7 mouse cellular contexts compared by ENCODE assay signal in genomic region chr17:56425584-56425914, GRCm38 (mm10). TPM values are rescaled to one million over a fixed set of nuclear protein-coding genes. Genes with fewer than 3 reads are reported as not detected.
DNase-seq lines count a peak whose midpoint lies in the region; ATAC-seq and TF ChIP-seq lines count a peak whose summit lies in the region.

No protein-coding gene starts in this region.

- peak; percentile 67 for ATAC-seq in embryonic facial prominence, embryonic 11.5 days (replicated peaks; ENCODE audit: insufficient number of reproducible peaks, low FRiP score, low TSS enrichment, low read depth)

- TF ChIP-seq CTCF in bone marrow macrophage, adult 2 months (IDR thresholded peaks at IDR 0.05; ENCODE audit: low read depth, low read length), result no peak
- peak; percentile 79 for TF ChIP-seq CTCF in liver, adult 2 months (IDR thresholded peaks at IDR 0.05; ENCODE audit: low read depth, low read length)

- peaks cover 23% of the 10 kb centered on the region for H3K36me3 ChIP-seq in embryonic facial prominence, embryonic 11.5 days (replicated peaks; ENCODE audit: control insufficient read depth, insufficient read depth, low read depth, low read length)
- peaks cover 68% of the 10 kb centered on the region for H3K36me3 ChIP-seq in heart, embryonic 10.5 days
- no peaks in the 10 kb centered on the region for H3K36me3 ChIP-seq in liver, adult 2 months (ENCODE audit: control insufficient read depth, insufficient read depth, low read length)

- no peaks in the 10 kb centered on the region for H3K9me3 ChIP-seq in embryonic facial prominence, embryonic 11.5 days (replicated peaks; ENCODE audit: control insufficient read depth, low read length)
- H3K9me3 ChIP-seq in heart, embryonic 10.5 days, result no peaks in the 10 kb centered on the region

- H3K4me3 ChIP-seq in bone marrow macrophage, adult 2 months (ENCODE audit: insufficient read depth, low read length), result 0 out of 2 replicates have a peak overlapping the region, but pooled peaks have one; percentile 24
- H3K4me3 ChIP-seq in embryonic facial prominence, embryonic 11.5 days (ENCODE audit: low read depth, low read length), result peak overlapping the region; percentile 39
- H3K4me3 ChIP-seq in heart, embryonic 10.5 days, result peak overlapping the region; percentile 71
- H3K4me3 ChIP-seq in liver, adult 2 months (ENCODE audit: insufficient read depth, low read depth, low read length), result peak overlapping the region; percentile 42; the same call in 1 of the 2 replicates

- peak; percentile 85 for DNase-seq in embryonic facial prominence, embryonic 11.5 days (ENCODE audit: low spot score)
- no peak for DNase-seq in heart, embryonic 10.5 days (ENCODE audit: low spot score)
- peak; percentile 58 for DNase-seq in kidney, adult 9 months
- no peak for DNase-seq in liver, adult 2 months (ENCODE audit: extremely low read depth, low read depth, low spot score)
- peak; percentile 42 to 69 for DNase-seq in monocyte, adult 2 months (ENCODE audit: low read depth in 1 of 2, low spot score in 2 of 2)
- DNase-seq in spleen, postnatal 10 days (ENCODE audit: low spot score in 2 of 2), result peak; percentile 74 to 87

- 0 out of 2 replicates have a peak, but pooled peaks cover 3% of the 10 kb centered on the region for H3K4me1 ChIP-seq in bone marrow macrophage, adult 2 months (ENCODE audit: control insufficient read depth, insufficient read depth, low read length)
- no peaks in the 10 kb centered on the region; the same call in 1 of the 2 replicates for H3K4me1 ChIP-seq in embryonic facial prominence, embryonic 11.5 days (ENCODE audit: control insufficient read depth, insufficient read depth, low read length)
- peaks cover 17% of the 10 kb centered on the region for H3K4me1 ChIP-seq in heart, embryonic 10.5 days
- no peaks in the 10 kb centered on the region for H3K4me1 ChIP-seq in liver, adult 2 months (ENCODE audit: control insufficient read depth, insufficient read depth, low read length)

- 1% methylated on average over 47 of the region's 47 CpGs for WGBS in embryonic facial prominence, embryonic 11.5 days
- WGBS in heart, embryonic 10.5 days, result under 1% methylated on average over 47 of the region's 47 CpGs
- WGBS in liver, adult 2 months, result 10% methylated on average over 45 of the region's 47 CpGs

- H3K9ac ChIP-seq in embryonic facial prominence, embryonic 11.5 days (replicated peaks; ENCODE audit: low read length), result peak overlapping the region; percentile 74
- H3K9ac ChIP-seq in liver, adult 2 months (ENCODE audit: low read depth, low read length), result peak overlapping the region; percentile 46; the same call in 1 of the 2 replicates

- no peak for TF ChIP-seq POLR2A in bone marrow macrophage, adult 2 months (IDR thresholded peaks at IDR 0.05; ENCODE audit: borderline replicate concordance, low read depth, low read length)
- no peak for TF ChIP-seq POLR2A in liver, adult 2 months (IDR thresholded peaks at IDR 0.05; ENCODE audit: extremely low read depth, insufficient read depth, low read length)

- H3K27ac ChIP-seq in bone marrow macrophage, adult 2 months (ENCODE audit: insufficient read depth, low read depth, low read length), result no peak overlapping the region
- H3K27ac ChIP-seq in embryonic facial prominence, embryonic 11.5 days (replicated peaks; ENCODE audit: low read depth, low read length), result peak overlapping the region; percentile 59
- peak overlapping the region; percentile 84 for H3K27ac ChIP-seq in heart, embryonic 10.5 days
- no peak overlapping the region for H3K27ac ChIP-seq in liver, adult 2 months (replicated peaks; ENCODE audit: insufficient read depth, low read depth, low read length)

- peak overlapping the region; percentile 94 for H3K4me2 ChIP-seq in embryonic facial prominence, embryonic 11.5 days (ENCODE audit: low read depth, low read length)

- no peaks in the 10 kb centered on the region for H3K79me2 ChIP-seq in liver, adult 2 months (ENCODE audit: control insufficient read depth, insufficient read depth, low read length)

- no peaks in the 10 kb centered on the region for H3K27me3 ChIP-seq in embryonic facial prominence, embryonic 11.5 days (ENCODE audit: control insufficient read depth, insufficient read depth, low read length)
- peaks cover 29% of the 10 kb centered on the region for H3K27me3 ChIP-seq in heart, embryonic 10.5 days (ENCODE audit: insufficient read depth, poor library complexity, severe bottlenecking)
- peaks cover 10% of the 10 kb centered on the region for H3K27me3 ChIP-seq in liver, adult 2 months (ENCODE audit: control insufficient read depth, insufficient read depth, low read length)

RNA-seq across cellular contexts. Expression of gene Ptprs, which starts 50.7 kb away (rescaled TPM):
- polyA plus RNA-seq in bone marrow macrophage, adult 2 months (2012; ENCODE audit: insufficient read depth, insufficient read length, missing spikeins), result 75.2 and 77.2 TPM in 2 replicates
- polyA plus RNA-seq in embryonic facial prominence, embryonic 11.5 days (2014; fragmentation: Nextera tagmentation; extraction: Ambion mirVana), result 80.1 and 81.5 TPM in 2 replicates
- polyA plus RNA-seq in heart, embryonic 10.5 days (2016; fragmentation: Nextera tagmentation; extraction: Ambion mirVana), result 50.4 and 73.5 TPM in 2 replicates
- 4.4 and 6.0 TPM in 2 replicates for total RNA-seq in liver, adult 2 months (2014; rRNA removed)
- 7.5 and 10.2 TPM in 2 replicates for polyA plus RNA-seq in liver, adult 2 months (2012; rRNA removed)

Comparison
In these comparisons a context has a peak if more than half of its experiments do, and no peak if none do; other contexts are left out.
1. H3K27ac ChIP-seq: peak in embryonic facial prominence, embryonic 11.5 days (single experiment) and heart, embryonic 10.5 days (single experiment); none in bone marrow macrophage, adult 2 months (single experiment) and liver, adult 2 months (single experiment).
2. DNase-seq: peak in embryonic facial prominence, embryonic 11.5 days (single experiment), kidney, adult 9 months (single experiment), monocyte, adult 2 months (2 of 2) and spleen, postnatal 10 days (2 of 2); none in heart, embryonic 10.5 days (single experiment) and liver, adult 2 months (single experiment).
3. Peak in every context shown above with its lines, with median percentiles within 50 percentile points of each other: H3K4me3 ChIP-seq.